Mouse (Mus musculus) midbrain, embryonic 14.5 days (tissue): ENCODE data around the gene H2-DMa. TPM values are rescaled to one million over a fixed set of nuclear protein-coding genes. Genes with fewer than 3 reads are reported as not detected.

Experiments
- ATAC-seq: fragments of 200-750 bp; cut with Nextera tagmentation; 2 replicates; pipeline ENCODE4 v1.8.0; 2017; ENCODE audit warnings: moderate number of reproducible peaks, moderate library complexity; ENCODE audit not compliant: low FRiP score, low TSS enrichment
- DNase-seq: peaks from one replicate; pipeline ENCODE4 v3.0.0-alpha.2; 2015
- H3K27ac ChIP-seq: fragments of 300-500 bp; sonication (generic); replicated peaks from 2 replicates; pipeline ENCODE4 v1.5.1; 2014; ENCODE audit warnings: mild to moderate bottlenecking, low read depth, low read length, moderate library complexity
- H3K27me3 ChIP-seq: fragments of 300-500 bp; sonication (generic); 2 replicates; pipeline ENCODE4 v1.6.1; 2014; ENCODE audit warnings: low read length, control low read depth, mixed read lengths; ENCODE audit not compliant: control insufficient read depth, insufficient read depth
- H3K36me3 ChIP-seq: fragments of 300-500 bp; sonication (generic); 2 replicates; pipeline ENCODE4 v1.6.1; 2014; ENCODE audit warnings: low read length, control low read depth; ENCODE audit not compliant: control insufficient read depth, insufficient read depth
- H3K4me1 ChIP-seq: fragments of 300-500 bp; sonication (generic); 2 replicates; pipeline ENCODE4 v1.6.1; 2014; ENCODE audit warnings: mild to moderate bottlenecking, antibody characterized with exemption, low read length, control low read depth; ENCODE audit not compliant: control insufficient read depth, insufficient read depth
- H3K4me2 ChIP-seq: fragments of 300-500 bp; sonication (generic); 2 replicates; pipeline ENCODE4 v1.6.1; 2014; ENCODE audit warnings: mild to moderate bottlenecking, low read length, moderate library complexity
- H3K4me3 ChIP-seq: fragments of 300-500 bp; sonication (generic); replicated peaks from 2 replicates; pipeline ENCODE4 v1.5.1; 2014; ENCODE audit warnings: low read depth, low read length
- H3K9ac ChIP-seq: fragments of 300-500 bp; sonication (generic); replicated peaks from 2 replicates; pipeline ENCODE4 v1.6.1; 2014; ENCODE audit warnings: mild to moderate bottlenecking, low read length, moderate library complexity
- H3K9me3 ChIP-seq: fragments of 300-500 bp; sonication (generic); 2 replicates; pipeline ENCODE4 v1.6.1; 2016; ENCODE audit warnings: low read length, control low read depth, mixed read lengths; ENCODE audit not compliant: control insufficient read depth
- WGBS: fragments of 180-500 bp; shearing (Covaris S2); extraction: QIAGEN DNeasy Blood & Tissue Kit; methylation state at CpG from one replicate; pipeline ENCODE4 v1.1.7; 2014; 5-methylcytosine and 5-hydroxymethylcytosine counted together
- polyA plus RNA-seq: library from polyadenylated mRNA; unstranded; fragments of >200 nt; fragmentation: Nextera tagmentation; extraction: Ambion mirVana; gene quantifications from 2 replicates; pipeline ENCODE4 v1.2.1, GENCODE M21; 2014

Gene H2-DMa
- polyA plus RNA-seq, 1 experiment from 2014 or later: 16.7 TPM

DNA sequence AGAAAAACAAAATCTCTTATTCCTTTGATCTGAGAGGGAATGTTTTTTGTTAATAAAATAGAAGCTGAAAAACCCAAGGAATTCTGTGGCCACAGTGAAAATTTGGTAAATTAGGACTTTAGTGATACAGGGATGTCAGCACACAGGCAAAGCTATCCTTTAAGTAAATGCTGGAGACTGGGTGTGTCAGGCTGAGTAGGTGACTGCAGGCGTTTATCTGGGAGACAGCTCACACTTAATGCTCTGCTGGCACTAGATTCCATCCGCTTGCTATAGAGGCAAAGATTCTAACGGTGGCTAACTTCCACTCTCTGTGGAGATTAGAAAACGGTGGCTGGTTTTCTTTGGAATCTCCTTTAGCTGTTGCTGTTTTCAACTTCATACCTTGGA lies 51.1 kb downstream of the H2-DMa start:
- WGBS: 26% methylated on average over 4 of the region's 4 CpGs
- Histone ChIP-seq H3K9me3 (0 out of 2 replicates have a peak, but pooled peaks cover 2% of the 10 kb centered on the region), H3K27ac (no peak overlapping the region), H3K36me3 (no peaks in the 10 kb centered on the region), H3K9ac (no peak overlapping the region), H3K27me3 (no peaks in the 10 kb centered on the region), H3K4me3 (no peak overlapping the region), H3K4me1 (no peaks in the 10 kb centered on the region), H3K4me2 (no peak overlapping the region)
- DNase-seq (no peak), ATAC-seq (no peak)

DNA sequence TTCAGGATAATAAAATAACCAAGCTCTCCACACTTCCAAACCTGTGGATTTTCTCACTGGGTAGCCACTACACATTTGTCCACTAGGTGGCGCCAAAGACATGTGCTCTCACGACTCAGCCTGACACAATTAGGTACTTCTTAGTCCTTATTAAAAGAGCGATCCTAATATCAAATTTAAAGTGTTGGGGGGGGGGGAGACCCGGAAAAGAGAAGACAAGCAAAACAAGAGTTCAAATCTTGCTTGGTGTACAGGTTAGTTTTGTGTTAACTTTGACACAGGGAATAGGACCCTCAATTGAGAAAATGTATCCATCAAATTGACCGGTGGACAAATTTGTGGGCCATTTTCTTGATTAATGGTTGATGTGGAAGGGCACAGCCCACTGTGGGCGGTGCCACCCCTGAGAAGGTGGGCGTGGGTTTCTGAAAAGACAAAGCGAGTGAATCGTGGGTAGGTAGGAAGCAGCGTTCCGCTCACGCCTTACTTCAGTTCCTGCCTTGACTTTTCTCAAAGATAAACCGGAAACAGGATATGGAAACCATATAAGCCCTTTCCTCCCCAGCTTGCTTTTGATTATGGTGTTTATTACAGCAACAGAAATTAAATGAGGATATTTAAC lies 51.6 kb downstream of the H2-DMa start:
- no peak for ATAC-seq
- Histone ChIP-seq H3K4me2 (no peak overlapping the region), H3K27ac (no peak overlapping the region), H3K9me3 (0 out of 2 replicates have a peak, but pooled peaks cover 2% of the 10 kb centered on the region), H3K36me3 (no peaks in the 10 kb centered on the region), H3K27me3 (no peaks in the 10 kb centered on the region), H3K4me1 (no peaks in the 10 kb centered on the region), H3K9ac (no peak overlapping the region), H3K4me3 (no peak overlapping the region)
- WGBS: 45% methylated on average over 13 of the region's 13 CpGs
- peak; percentile 91 for DNase-seq

DNA sequence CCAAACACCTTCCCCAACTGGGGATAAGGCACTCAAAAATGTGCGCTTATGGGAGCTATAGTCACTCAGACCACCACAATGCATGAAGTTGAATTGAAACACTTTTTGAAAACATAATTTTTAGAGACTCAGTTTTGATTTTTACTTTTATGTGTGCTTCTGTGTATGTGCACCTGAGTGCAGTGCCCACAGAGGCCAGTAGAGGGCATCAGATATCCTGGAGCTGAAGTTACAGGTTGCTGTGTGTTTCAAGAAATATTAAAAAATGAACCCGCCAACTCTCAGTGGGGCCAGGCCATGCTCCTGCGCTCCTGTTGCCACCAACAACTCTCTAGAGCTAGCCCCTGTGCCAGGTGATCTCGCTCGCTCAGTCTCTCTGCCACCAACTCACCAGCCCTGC lies 53.2 kb downstream of the H2-DMa start:
- Histone ChIP-seq H3K36me3 (no peaks in the 10 kb centered on the region), H3K27ac (no peak overlapping the region), H3K4me3 (no peak overlapping the region), H3K4me2 (no peak overlapping the region), H3K9me3 (peaks cover 5% of the 10 kb centered on the region; the same call in 1 of the 2 replicates), H3K9ac (no peak overlapping the region), H3K27me3 (no peaks in the 10 kb centered on the region), H3K4me1 (no peaks in the 10 kb centered on the region)
- WGBS: 97% methylated on average over 5 of the region's 5 CpGs
- ATAC-seq: no peak
- no peak for DNase-seq

DNA sequence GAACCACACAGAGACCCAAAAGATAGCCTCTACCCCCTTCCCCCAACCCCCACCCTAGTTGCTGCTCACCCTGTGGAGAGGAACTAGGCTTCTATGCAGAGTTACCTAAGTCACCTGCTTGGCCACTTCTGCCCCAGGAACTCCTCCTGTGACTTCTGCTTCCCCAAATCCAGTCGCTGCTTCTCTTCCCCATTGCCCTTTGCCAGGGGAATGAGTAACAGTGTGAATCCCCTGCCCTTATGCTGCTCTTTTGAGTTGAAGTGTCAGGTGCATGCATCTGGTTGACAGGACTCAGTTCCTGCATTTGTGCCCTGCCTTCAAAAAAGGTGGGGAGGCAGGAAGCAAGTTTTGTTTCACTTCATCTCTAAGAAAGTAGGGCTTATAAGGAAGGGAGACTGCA lies 54.7 kb downstream of the H2-DMa start:
- H3K36me3 ChIP-seq: no peaks in the 10 kb centered on the region
- 50% methylated on average over 1 of the region's 1 CpGs for WGBS
- no peak overlapping the region for H3K9ac ChIP-seq
- no peak overlapping the region for H3K4me3 ChIP-seq
- H3K4me1 ChIP-seq: no peaks in the 10 kb centered on the region
- H3K9me3 ChIP-seq: peaks cover 5% of the 10 kb centered on the region; the same call in 1 of the 2 replicates
- no peak for ATAC-seq
- DNase-seq: no peak
- no peak overlapping the region for H3K4me2 ChIP-seq
- H3K27me3 ChIP-seq: no peaks in the 10 kb centered on the region
- no peak overlapping the region for H3K27ac ChIP-seq

DNA sequence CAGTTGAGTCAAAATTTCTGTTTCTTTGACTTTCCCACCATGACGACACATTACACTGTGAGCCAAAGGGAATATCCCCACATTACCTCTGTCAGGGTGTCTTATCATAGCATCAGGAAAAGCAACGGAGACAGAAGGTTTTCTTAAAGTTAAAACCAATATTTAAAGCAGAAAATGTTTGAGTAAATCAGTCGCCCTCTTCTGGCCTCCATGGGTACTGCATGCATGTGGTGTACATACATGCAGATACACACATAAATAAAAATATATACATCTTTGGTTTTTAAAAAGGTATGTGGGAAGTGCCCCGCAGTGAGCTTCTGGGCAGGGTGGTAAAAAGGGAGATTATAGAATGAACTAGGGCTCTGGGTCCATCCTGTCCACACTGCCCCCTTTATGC lies 57.8 kb downstream of the H2-DMa start:
- 74% methylated on average over 4 of the region's 4 CpGs for WGBS
- peaks cover 5% of the 10 kb centered on the region; the same call in 1 of the 2 replicates for H3K9me3 ChIP-seq
- H3K27me3 ChIP-seq: no peaks in the 10 kb centered on the region
- no peak overlapping the region for H3K27ac ChIP-seq
- DNase-seq (no peak), ATAC-seq (no peak)
- no peaks in the 10 kb centered on the region for H3K36me3 ChIP-seq
- H3K4me1 ChIP-seq: no peaks in the 10 kb centered on the region
- no peak overlapping the region for H3K4me2 ChIP-seq
- H3K9ac ChIP-seq: no peak overlapping the region
- H3K4me3 ChIP-seq: no peak overlapping the region

DNA sequence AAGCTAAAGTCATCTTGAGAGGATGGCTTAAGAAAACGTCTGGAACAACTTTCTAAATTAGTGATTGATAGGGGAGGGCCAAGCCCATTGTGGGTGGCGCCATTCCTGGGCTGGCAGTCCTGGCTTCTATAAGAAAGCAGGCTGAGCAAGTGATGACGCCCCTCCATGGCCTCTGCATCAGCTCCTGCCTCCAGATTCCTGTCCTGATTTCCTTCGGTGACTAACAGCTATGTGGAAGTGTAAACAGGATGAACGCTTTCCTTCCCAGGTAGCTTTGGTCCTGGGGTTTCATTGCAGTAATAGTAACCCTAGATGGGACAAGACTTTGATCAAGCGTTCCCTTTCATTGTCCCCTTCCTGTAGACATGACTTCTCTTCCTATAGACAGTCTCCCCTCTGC lies 59.7 kb downstream of the H2-DMa start:
- Histone ChIP-seq H3K9me3 (peaks cover 3% of the 10 kb centered on the region; the same call in 1 of the 2 replicates), H3K27ac (no peak overlapping the region), H3K36me3 (no peaks in the 10 kb centered on the region), H3K4me3 (no peak overlapping the region), H3K4me2 (no peak overlapping the region), H3K9ac (no peak overlapping the region), H3K4me1 (no peaks in the 10 kb centered on the region), H3K27me3 (no peaks in the 10 kb centered on the region)
- 71% methylated on average over 6 of the region's 6 CpGs for WGBS
- no peak for DNase-seq
- ATAC-seq: no peak

DNA sequence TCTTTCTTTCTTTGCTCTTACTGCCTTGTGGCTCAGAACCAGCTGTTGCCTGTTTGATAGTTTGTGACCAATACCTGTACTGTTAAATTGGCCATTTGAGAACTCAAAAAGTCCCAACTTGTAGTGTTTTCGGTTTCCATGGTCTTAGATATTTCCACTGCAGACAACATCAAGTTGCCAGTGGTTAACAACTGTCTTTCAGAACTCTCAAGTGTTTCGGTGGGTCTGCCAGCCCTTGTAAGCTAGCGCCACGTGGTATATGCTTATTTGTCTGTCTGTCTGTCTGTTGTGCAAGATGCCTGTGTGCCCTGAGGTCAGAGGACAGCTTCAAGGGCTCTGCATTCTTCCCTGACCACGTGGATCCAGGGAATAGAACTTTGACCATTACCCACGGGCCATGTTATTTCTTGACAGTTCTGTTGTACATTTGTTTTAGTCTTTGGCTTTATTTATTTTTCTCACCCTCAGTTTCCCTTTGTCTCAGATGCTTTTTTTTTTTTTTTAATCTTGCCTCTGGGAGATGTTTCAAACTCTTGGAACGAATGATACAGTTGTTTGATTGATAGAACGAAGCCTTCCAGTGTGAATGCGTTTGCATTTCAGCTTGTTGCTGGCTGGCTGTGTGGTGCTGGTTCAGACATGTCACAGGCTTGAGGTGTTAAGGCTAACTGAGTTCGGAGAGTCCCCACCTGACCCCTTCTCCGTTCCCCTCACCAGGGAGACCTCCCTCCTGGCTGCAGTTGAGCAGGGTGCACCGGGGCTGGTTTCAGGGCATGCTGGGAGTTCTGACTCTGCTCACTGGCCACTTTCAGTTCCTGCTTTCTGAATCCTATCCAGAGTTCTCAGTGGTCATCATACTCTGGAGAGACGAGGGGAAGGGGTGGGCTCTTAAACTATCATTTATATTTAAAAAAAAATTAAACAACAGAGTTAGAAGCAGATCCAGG lies 60.8 kb downstream of the H2-DMa start:
- H3K36me3 ChIP-seq: no peaks in the 10 kb centered on the region
- no peak overlapping the region for H3K4me2 ChIP-seq
- peaks cover 3% of the 10 kb centered on the region; the same call in 1 of the 2 replicates for H3K9me3 ChIP-seq
- no peak overlapping the region for H3K4me3 ChIP-seq
- no peak for ATAC-seq
- no peak overlapping the region for H3K27ac ChIP-seq
- H3K4me1 ChIP-seq: no peaks in the 10 kb centered on the region
- H3K27me3 ChIP-seq: peaks cover 2% of the 10 kb centered on the region; the same call in 1 of the 2 replicates
- 76% methylated on average over 13 of the region's 13 CpGs for WGBS
- H3K9ac ChIP-seq: no peak overlapping the region
- no peak for DNase-seq

DNA sequence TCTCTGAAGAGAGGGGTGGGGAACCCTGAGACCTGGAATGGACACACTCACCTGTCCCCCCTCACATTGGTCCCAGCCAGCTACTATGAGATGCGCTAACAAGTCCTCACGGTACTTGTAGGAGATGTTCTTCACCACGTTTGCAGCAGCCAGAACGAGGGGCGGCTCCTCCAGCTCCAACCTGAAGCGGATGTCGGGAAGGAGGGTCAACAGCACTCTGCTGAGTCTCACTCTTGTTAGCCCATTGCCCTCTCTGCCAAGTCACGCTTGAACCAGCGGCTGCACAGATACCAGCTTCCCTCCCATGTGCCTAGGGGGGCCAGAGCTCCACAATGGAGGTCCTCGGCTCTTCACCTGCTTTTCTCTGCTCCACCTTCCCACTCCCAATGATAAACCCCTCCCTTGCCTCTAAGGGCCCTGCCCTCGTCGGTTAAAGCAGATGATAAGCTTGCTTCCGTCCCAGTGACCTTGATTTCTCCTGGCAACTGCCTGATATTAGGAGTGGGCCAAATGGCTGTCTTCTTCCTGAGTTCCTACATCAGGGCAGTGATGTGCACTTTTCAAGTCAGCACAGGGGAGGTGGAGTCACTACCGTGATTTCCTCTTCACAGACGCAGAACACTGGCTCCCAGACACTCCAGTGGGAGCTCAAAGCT lies 64.4 kb downstream of the H2-DMa start:
- peaks cover 31% of the 10 kb centered on the region for H3K27me3 ChIP-seq
- no peak for ATAC-seq
- WGBS: 78% methylated on average over 15 of the region's 15 CpGs

More for the DNA sequence above, 64.4 kb downstream of the H2-DMa start:
- Histone ChIP-seq H3K9ac (no peak overlapping the region), H3K4me3 (no peak overlapping the region), H3K36me3 (no peaks in the 10 kb centered on the region), H3K4me2 (no peak overlapping the region), H3K9me3 (no peaks in the 10 kb centered on the region), H3K27ac (no peak overlapping the region), H3K4me1 (peaks cover 9% of the 10 kb centered on the region; the same call in 1 of the 2 replicates)
- DNase-seq: no peak
